Mouse (Mus musculus) lung, adult 18-20 months (tissue): ENCODE measurements at regions not wholly inside any gene's neighbourhood (a gene's known extent, or its start where the extent isn't known, plus 50 kb on each side); places are given as distances from the start of the nearest gene placed in this dataset.

ENCODE experiments used
- DNase-seq, 2 experiments: peaks; one replicate each; pipeline ENCODE4 v3.0.0; 2022; ENCODE audit warnings: mixed read lengths in 2 of 2

DNA sequence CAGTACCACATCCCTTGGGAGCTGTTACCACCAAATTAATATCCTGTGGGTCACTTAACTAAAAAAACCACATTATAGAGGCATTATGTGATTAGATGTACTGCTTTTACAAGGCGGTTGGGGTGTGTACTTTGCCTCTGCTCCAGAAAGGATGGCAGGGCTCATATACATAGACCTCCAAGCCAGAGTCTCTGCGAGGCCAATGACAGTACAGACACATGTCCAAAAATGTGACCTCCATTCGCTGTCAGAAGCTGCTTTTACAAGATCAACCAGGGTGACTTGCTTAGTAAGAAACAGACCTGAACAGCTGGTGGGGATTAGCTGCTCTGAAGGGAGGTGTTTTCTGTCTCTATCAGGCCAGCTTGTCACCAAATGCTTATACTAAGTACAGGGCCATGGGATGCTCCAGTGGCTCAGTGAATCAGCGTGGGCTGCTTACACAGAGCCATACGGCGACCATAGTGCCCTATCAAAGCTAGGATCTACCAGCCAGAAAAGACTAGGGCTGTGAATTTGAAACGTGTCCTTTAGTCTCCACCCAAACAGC lies 433.0 kb upstream of the Atp11b start:
- no peak for DNase-seq

DNA sequence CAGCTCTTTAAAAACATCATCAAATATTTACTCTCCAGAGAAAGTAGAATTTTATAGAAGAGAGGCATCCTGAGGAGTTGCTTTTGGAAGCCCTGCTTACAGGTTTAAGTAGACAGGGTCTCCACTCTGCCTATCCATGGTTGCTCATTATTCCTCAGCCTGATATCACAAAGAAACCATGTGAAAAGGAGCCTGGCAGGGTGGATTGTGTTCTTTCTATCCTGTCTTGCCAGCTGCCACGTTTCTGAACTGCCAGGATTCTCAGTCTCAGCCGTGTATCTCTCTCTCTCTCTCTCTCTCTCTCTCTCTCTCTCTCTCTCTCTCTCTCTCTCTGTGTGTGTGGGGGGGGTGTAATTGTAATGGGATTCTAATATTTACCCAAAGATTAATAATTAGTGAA lies 431.9 kb upstream of the Atp11b start:
- DNase-seq = no peak

DNA sequence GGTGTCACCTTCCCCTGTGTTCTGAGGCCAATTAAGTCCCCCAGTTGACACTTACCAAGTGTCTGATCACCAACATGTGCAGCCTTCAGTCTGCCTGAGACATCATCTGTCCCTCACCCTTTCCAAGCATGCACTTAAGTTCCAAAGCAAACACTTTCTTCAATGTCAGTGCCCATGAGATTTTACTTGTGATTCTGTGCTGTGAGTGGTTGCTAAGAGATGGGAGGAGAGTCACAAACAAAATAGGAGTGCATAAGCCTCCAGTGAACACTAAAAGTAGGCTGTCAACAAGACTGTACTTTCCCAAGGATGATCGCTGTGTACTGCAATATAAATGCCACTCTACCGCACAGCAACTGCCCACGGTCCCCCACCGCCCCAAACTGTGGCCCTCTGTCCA lies 431.0 kb upstream of the Atp11b start:
- DNase-seq = peak in 1 of 2 experiments; percentile 13

DNA sequence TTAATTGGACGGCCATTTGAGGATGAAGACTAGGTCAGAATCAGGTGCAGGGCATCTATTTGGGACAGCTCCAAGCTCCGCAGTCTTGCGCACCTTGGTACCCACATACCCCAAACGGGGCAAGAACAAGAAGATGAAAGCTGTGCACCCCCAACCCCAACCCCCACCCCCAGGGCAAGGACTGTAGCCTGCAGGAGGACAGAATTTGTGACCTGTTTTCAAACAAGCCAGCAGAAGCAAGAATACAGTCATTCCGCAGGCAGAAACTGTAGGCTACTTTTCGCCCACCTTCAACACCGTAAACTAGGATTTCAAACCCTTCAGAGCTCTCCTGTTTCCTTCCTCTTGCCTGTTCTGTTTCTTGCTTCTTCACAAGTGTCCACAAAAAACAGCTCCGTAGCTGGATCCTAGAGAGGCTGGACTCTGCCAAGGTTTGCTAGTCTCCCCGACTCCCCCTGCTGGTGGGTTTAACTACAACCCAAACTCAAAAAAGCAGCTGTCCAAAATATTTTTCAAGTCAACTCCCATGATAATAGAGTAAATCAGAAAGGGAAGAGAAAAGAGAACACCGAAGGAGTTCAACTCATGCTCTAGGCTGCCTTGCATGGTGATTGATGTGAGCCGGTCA lies 430.3 kb upstream of the Atp11b start:
- peak; percentile 39 to 68 for DNase-seq

DNA sequence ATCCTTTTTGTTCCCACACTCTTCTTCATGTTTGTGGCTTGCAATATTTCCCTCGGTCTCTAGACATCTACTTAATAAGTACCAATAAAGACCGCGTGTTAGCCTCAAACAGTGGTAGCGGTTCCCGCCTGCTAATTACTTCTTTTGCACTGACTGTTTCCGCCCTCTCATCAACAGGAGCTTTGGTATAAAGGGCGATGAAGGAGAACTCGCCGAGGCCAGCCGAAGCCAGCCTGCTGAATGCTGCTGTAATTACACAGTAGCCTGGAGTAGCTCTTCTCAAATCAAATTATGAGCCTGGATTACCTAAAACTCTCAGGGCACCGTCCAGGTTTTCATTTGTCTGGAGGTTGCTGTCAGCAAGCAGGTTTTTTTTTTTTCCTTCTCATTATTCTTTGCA lies 429.7 kb upstream of the Atp11b start:
- DNase-seq = no peak

DNA sequence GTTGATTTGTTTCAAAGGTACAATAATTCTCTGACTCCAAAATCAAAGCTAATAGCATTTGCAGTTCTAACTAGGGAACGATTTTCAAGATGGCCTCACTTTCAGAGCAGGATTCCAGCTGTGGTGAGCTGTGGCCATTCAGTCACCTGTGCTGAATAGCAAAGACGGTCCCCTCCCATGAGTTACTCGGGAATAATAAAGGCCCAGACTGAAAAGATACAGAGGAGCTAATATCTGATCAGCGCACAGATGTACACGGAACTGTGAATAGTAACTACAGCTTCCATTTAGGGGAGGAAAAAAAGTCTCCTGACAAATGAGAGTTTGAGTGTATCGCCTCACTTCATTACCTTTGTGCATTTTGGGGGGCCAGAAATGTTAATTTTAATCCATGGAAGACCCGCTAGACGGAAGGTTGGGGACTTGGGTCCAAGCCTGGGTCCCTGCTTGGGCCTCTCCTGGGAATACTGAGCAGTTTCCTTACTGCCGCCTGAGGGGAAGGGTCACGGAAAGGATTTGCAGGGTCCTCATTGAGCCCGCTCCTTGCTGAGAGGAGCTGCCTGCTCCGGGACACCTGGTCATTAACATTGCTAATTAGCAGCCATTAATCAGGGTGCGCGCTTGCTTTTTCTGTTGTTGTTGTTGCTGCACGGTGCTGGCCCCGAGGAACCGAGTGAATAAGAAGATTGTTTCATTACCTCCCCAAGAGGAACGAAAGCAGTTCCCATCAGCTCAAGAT lies 421.2 kb upstream of the Atp11b start:
- DNase-seq = no peak

DNA sequence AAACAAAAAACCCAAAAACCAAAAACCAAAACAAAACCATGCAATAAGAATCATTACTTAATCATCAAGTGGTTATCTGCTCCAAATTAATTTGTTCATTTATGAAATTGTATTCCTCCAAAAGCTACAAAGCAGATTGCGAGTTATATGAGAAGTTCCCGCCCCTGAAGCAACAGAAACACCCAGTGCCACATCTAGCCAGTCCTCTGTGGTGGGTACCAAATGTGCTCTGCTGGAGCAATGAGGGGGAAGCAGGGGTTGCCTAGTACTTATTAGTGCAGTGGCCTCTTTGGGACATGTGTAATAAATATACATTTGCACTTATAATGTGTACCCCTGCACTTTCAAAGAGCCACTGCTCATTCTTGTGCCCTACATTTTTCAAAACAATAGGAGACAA lies 419.9 kb upstream of the Atp11b start:
- no peak for DNase-seq

DNA sequence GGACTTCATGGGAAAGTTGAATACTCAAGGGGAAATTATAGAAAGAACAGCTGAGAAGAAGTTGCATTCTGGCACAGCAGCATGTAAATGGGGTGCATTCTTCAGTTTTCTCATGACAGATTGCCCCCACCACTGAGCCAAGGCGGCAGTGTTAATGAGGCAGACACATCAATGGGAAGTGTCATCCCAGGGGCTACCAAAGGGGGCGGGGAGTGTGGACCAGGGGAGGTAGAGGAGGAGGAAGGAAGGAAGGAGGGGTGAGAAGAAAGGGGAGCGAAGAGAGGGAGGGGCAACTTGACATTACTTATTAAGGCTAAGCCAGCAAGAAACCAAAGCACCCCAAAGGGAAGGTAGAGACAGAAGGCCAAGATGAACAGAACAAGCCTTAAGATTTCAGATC lies 419.4 kb upstream of the Atp11b start:
- no peak for DNase-seq

DNA sequence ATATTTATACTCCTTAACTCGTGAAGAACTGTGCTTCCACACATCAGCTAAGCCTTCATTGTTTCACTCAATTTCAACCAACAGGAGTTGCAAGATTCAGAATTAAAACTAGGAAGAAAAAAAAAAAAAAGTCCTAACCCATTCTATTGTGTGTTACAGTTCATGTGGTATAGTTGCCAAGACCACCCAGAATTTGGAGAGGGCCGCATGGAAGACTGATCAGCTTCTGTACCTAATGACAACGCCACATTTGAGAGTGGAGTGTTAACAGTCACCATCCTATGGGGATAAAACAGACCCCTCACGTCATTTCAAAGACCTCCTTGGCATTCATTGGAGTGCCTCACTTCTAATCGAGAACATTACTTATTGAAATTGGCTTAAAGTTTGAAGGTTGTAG lies 418.1 kb upstream of the Atp11b start:
- no peak for DNase-seq

DNA sequence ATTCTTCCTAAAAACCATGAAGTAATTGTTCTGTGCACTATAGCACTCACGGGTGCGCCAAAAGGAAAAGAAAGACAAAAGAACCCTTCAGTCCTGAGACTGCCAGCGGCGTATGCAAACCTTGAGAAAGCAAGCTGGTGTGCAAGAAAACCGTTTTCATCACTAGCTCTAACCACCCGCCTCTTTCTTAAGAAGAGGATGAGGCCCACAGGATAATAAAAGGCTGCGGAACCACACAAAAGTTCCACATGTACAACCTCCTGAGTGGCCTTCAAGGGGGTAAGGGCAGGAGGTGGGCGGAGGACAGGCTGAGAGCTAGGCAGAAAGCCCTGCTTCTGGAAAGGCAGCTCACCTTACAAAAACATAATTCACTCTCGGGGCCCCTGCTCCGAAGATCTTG lies 413.4 kb upstream of the Atp11b start:
- no peak for DNase-seq

DNA sequence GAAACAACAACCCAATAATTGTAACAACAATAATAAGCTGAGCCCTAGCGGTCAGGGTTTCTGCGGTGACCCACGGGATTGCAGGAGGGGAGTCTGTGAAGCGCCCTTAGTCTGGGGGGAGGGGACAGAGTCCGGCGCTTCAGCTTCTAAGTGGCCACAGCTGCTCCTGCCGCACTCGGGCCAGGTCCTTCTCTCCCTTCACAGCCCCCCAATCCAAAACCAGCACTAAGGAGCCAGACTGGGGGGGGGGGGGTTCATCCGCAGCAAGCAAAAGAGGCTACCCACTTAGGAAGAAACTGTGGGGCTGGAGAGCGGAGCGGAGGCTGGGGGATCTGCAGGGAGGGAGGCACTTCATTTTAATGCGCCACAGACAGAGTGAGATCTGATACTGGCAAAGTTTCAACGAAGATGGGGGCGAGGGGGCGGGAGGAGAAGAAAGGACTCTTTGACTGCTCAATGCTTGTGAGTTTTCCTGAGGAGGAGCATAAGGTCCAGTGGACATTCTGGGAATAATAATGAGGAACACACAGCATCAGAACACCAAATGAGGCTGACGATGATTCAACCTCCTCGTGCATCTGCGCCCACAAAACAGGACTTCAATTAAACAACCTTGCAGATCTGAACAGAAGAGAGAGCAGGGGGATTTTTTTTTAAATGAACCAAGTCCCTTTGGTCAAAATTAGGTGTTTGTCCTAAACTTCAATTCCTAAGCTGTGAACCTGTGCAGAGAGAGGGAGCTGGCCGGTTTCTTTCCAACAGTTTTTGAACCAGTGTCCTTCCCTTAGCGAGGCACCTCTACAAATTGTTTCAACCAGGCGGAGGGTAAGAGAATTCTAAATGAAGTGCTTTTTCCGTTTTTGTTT lies 412.7 kb upstream of the Atp11b start:
- DNase-seq = no peak

DNA sequence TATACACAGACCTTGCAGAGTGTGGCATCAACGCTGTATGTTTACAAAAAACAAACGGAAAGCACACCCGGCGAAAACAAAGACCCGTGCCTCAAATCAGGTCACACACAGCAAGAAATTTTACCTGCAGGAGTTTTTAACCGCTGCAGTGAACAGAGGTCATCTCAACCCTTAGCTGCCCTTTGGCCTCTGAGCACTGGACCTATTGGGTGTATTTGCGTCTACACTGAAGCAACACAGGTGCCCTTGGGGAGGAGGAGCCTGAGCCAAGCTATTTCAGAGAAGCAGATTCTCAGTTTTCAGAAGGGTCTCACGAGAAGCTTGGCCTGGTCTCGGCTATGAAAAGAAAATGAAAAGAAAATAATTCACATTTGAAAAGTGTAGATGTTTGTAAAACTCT lies 412.1 kb upstream of the Atp11b start:
- DNase-seq = no peak

DNA sequence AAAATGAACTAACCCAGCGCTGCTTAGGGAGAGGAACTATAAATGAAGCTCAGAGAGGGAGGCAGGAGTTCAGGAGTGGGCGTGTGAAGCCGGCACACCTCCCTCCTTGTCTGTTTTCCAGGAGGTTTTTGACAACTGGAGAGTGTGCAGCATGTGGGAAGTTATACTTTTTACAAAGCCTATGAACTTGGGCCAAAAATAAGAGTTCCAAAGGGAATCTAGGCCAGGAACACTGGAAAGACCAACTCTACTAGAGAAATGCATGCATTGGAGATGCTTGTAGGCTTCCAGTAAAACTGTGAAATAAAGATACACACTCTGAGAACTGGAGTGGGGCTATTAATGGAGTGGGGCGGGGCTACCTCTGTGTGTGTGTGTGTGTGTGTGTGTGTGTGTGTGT lies 411.3 kb upstream of the Atp11b start:
- DNase-seq = no peak

DNA sequence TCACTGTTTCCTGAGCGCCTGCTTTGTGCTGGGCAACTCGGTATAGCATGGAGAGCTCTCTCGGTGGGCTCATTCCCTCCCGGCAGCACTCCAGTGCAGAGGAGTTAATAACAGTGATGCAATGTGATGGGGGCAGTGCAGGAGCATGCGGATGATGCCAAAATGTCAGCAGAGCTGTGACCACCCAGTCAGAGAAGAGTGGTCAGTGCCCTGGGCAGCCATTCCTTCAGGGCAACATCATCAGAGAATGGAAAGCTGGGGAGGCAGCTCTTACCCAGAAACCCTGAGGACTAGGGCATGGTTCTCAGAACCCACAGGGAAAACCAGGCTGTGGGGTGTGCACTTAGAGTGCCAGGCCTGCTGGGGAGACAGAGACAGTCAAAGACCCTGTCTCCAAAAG lies 410.0 kb upstream of the Atp11b start:
- no peak for DNase-seq

DNA sequence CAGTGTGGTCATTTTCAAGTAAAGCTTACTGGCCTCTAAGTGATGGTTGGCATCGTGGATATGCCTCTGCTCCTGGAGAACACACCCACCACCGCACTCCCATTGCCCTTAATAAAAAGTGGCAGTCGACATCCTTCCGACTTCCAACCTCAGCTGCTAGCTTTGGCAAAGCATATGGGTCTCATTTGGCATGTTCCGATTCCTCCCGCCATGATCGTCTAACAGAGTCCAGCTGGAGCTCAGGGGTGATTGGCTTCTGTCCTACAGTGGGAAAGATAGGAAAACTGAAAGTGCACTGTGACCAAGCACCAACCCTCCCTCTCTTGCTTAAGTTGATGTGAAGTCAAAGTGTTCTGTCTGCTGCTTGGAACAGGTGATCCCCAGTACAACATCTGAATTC lies 404.8 kb upstream of the Atp11b start:
- DNase-seq = no peak

DNA sequence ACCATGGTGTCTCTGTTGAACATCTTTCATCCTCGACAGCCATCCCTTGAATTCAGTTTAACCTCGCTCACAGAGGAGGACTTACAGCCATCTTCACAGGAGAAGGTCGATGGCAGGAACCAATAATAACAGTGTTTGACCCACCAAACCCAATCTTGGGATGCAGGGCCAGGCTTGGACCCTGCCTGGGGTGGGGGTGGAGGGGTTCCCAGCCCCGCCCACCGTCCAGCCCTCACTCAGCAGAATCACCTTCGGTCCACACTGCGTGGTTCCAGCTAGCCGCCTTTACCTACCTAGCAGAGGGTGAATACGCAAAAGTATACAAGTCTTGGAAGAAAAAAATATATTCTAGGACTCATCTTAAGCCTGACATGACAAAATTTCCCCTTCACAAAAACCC lies 400.5 kb upstream of the Atp11b start:
- no peak for DNase-seq

DNA sequence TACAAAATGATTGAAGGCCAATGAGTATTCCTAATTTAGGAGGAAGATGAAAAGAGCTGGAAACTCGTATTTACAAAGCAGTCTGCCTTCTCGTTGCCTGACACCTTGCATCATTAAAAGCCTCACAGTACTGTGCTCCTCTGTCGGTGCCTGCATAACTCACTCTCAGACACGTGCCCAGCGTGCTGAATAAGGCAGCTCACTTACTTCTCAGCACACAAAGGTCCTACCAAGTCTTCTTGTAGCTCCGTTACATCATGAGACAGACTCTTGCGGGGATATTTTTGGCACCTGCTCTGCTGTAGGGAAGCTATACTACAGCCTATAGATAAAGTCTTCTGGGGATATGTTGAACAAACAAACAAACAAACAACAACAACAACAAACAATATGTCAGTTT lies 400.0 kb upstream of the Atp11b start:
- no peak for DNase-seq

DNA sequence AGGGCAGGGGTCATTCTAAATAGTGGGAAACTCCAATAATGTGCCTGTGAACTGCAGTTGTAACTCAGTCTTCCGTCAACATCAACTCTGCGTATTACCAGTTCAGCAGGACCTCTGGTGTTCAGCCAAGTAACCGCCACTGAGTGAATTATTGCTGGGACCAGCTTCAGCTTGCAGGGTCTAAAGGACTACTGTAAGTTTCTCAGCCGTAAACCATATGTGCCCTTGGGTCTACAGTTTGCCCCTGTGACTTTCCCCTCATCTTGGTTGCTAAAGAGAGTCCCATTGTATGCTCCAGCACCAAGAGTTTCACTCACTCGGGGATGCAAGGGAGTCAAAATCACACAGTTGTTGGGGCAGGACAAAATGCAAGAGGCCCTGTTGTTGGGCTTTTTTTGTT lies 399.6 kb upstream of the Atp11b start:
- DNase-seq = no peak

DNA sequence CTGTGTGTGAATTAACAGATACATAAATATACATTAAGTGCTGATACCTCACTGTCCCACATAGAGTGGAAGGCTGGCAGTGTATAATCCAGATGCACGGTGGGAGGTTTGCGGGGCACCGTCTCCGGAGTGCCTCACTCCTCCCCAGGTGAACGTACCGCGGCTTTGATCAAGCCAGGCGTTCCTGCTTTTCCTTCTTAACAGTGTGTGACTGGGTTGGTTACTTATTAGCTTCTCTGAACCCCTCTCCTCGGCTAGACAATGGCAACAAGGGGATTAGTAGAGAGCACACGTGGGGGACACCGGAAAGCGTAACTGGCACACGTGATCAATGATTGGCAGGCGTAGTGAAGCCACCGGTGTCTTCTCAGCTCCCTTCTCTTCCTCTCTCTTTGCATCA lies 396.8 kb upstream of the Atp11b start:
- no peak for DNase-seq

DNA sequence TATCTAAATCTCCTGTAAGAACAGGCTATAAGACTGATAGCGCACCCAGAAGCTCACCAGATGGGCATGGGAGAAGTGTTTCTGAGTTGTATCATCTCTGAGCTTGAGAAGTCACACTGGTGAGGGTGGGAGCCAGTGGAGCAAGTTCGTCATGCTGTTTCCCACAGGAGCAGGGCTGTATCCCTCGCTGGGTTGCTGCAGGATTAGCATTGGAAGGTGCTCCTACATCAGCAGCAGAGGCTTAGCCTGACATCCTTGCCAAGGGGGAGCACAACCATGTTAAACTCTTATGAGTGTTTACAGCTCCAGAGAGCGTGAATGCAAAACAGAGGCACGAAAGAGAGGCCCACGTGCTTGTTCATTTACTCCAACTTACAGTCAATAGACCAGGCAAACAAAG lies 395.4 kb upstream of the Atp11b start:
- DNase-seq = no peak

DNA sequence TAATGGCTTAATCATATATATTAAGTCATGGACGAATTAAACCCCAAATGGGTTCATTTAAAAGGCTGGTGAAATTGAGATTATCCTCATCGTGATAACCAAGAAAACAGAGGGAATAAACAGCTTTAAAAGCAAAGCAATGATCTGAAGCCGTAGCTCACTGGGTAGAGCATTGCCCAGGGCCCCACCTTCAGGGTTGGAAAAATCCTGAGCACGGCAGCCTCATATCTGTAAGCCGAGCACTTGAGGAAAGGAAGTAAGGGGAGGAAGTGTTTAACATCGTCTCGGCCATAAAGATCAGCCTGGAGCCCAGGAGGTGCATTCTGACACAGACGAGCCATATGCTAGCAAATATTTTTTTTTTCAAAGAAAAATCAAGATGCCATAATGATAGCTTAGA lies 394.6 kb upstream of the Atp11b start:
- no peak for DNase-seq

DNA sequence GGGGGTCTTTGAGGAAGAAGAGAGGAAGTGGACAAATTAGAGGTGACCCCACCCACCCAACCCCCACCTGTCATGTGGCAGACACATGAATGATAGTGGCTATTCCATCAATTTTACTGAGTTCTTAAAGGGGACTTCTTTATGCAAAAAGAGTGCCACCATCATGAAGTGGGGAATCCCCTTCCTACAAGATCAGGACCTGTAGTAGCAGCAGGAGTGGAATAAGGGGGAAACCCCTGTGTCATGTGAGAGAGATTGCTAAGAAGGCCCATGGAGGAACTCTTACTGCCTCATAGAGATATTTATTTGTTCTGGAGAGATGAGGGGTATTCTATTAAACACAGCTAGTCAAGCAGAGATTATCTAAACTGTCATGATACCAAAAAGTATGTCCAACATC lies 393.4 kb upstream of the Atp11b start:
- DNase-seq = no peak

DNA sequence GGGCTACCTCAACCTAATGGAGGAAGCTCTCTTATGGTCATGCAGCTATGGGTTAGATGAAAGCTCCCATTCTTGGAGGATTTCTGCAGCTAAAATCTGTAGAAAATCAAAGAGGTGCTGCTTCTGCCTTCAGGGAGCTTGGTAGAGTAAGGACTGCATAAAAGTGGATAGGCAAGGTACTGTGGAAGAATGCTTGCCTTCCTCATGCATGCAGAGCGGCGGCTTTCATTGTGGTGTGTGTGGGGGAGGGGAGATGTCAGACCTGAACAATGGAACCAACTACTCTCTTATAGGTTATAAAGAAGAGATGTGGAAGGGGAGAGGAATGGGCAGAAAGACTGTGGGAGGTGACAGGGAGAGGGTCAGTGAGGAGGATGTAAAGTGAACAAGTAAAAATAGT lies 392.8 kb upstream of the Atp11b start:
- DNase-seq = no peak

DNA sequence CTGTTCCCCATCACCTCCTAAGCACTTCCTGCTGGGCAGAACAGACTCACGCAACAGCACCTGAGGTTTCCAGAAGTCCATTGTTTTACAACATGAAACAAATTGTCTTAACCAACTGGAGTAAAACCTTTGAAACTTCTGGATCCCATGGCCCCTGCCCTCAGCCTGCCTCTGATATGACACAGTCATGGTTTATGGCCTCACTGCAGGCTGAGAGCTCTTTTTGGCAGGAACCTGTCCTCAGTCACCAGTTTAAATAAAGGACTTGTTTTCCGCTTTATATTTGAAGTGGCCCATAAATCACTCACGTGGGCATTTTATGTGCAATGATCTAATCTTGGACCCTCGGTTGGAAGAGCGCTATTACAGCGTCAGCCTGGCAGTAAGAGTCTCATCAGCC lies 388.5 kb upstream of the Atp11b start:
- DNase-seq = no peak
